Mouse (Mus musculus): ENCODE data around the gene Pfdn6.

DNA sequence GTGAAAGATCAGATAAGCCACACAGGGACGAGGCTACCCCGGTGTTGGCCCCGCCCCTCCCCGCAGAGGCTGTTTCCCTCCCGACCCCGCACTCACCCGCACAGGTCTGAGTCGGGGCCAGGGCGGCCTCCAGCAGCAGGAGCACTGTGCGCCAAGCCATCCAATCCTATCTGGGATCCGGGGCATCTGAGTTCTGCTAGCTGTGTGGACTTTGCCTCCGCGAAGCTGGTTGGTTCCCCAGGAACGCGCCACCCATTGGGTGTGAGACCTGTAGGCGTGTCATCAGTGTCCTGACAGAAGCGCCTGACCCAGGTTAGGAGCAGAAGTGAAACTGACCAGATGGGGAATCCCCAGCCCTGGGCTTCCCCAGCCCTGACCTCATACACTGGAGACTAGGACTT lies 38.5 kb upstream of the Pfdn6 start:
- peak; percentile 75; the same call in 1 of the 2 replicates for TF ChIP-seq POLR2A (IDR thresholded peaks at IDR 0.05; ENCODE audit: borderline replicate concordance, insufficient read depth, low read length)
- no peak for TF ChIP-seq CTCF (IDR thresholded peaks at IDR 0.05; ENCODE audit: borderline replicate concordance, insufficient read depth, low read depth, low read length)
